Mouse (Mus musculus) embryonic facial prominence, embryonic 14.5 days (tissue): Measurements from ENCODE around the gene H2al3. TPM values are rescaled to one million over a fixed set of nuclear protein-coding genes. Genes with fewer than 3 reads are reported as not detected.

Source experiments
- ATAC-seq: fragments of 200-750 bp; cut with Nextera tagmentation; 2 replicates; pipeline ENCODE4 v1.8.0; 2017; ENCODE audit warnings: low read depth, moderate number of reproducible peaks, moderate TSS enrichment
- DNase-seq: peaks from one replicate; pipeline ENCODE4 v3.0.0-alpha.2; 2015; ENCODE audit warnings: low spot score
- H3K27ac ChIP-seq: fragments of 300-500 bp; sonication (generic); replicated peaks from 2 replicates; pipeline ENCODE4 v1.5.1; 2014; ENCODE audit warnings: low read depth, mild to moderate bottlenecking, low read length, moderate library complexity
- H3K27me3 ChIP-seq: fragments of 300-500 bp; sonication (generic); replicated peaks from 2 replicates; pipeline ENCODE4 v1.6.1; 2014; ENCODE audit warnings: low read length; ENCODE audit not compliant: control insufficient read depth, insufficient read depth
- H3K36me3 ChIP-seq: fragments of 300-500 bp; sonication (generic); 2 replicates; pipeline ENCODE4 v1.6.1; 2014; ENCODE audit warnings: low read length, mixed read lengths; ENCODE audit not compliant: control insufficient read depth, insufficient read depth
- H3K4me1 ChIP-seq: fragments of 300-500 bp; sonication (generic); 2 replicates; pipeline ENCODE4 v1.6.1; 2014; ENCODE audit warnings: antibody characterized with exemption, low read length; ENCODE audit not compliant: control insufficient read depth, insufficient read depth
- H3K4me2 ChIP-seq: fragments of 300-500 bp; sonication (generic); 2 replicates; pipeline ENCODE4 v1.6.1; 2014; ENCODE audit warnings: low read depth, mild to moderate bottlenecking, low read length, moderate library complexity, mixed read lengths
- H3K4me3 ChIP-seq: fragments of 300-500 bp; sonication (generic); 2 replicates; pipeline ENCODE4 v1.5.1; 2014; ENCODE audit warnings: low read depth, mild to moderate bottlenecking, low read length
- H3K9ac ChIP-seq: fragments of 300-500 bp; sonication (generic); 2 replicates; pipeline ENCODE4 v1.6.1; 2014; ENCODE audit warnings: low read depth, mild to moderate bottlenecking, low read length, moderate library complexity, mixed read lengths
- H3K9me3 ChIP-seq: fragments of 300-500 bp; sonication (generic); 2 replicates; pipeline ENCODE4 v1.6.1; 2016; ENCODE audit warnings: low read length; ENCODE audit not compliant: control insufficient read depth
- WGBS: fragments of 180-500 bp; shearing (Covaris S2); extraction: QIAGEN DNeasy Blood & Tissue Kit; methylation state at CpG from one replicate; pipeline ENCODE4 v1.1.7; 2014; 5-methylcytosine and 5-hydroxymethylcytosine counted together
- polyA plus RNA-seq: library from polyadenylated mRNA; unstranded; fragments of >200 nt; fragmentation: Nextera tagmentation; extraction: Ambion mirVana; gene quantifications from 2 replicates; pipeline ENCODE4 v1.2.1, GENCODE M21; 2014

H2al3 gene
- polyA plus RNA-seq, result not detected in 2 replicates

GRCm38 (mm10) chrX:9849403-9849802 lies at the start of gene H2al3:
Gene H2al3, plus strand, starts transcription at chrX:9849703.
- H3K9ac ChIP-seq, result no peak within 1 kb of the TSS
- no peaks in the 10 kb centered on the region for H3K27me3 ChIP-seq
- H3K9me3 ChIP-seq, result no peaks in the 10 kb centered on the region
- no peak within 1 kb of the TSS for H3K27ac ChIP-seq
- H3K4me1 ChIP-seq, result no peaks in the 10 kb centered on the region
- H3K4me2 ChIP-seq, result no peak within 1 kb of the TSS
- no peaks in the 10 kb centered on the region for H3K36me3 ChIP-seq
- H3K4me3 ChIP-seq, result no peak within 1 kb of the TSS
- DNase-seq (no peak), ATAC-seq (no peak)
- WGBS, result 68% methylated on average over 1 of the region's 1 CpGs

GRCm38 (mm10) chrX:9810101-9810500 lies 39.4 kb upstream of the H2al3 start:
- Histone ChIP-seq H3K4me1 (no peaks in the 10 kb centered on the region), H3K36me3 (no peaks in the 10 kb centered on the region), H3K4me2 (no peak overlapping the region), H3K9ac (no peak overlapping the region), H3K9me3 (no peaks in the 10 kb centered on the region), H3K27ac (no peak overlapping the region), H3K27me3 (no peaks in the 10 kb centered on the region), H3K4me3 (no peak overlapping the region)
- 55% methylated on average over 1 of the region's 1 CpGs for WGBS
- DNase-seq (no peak), ATAC-seq (no peak)

DNA sequence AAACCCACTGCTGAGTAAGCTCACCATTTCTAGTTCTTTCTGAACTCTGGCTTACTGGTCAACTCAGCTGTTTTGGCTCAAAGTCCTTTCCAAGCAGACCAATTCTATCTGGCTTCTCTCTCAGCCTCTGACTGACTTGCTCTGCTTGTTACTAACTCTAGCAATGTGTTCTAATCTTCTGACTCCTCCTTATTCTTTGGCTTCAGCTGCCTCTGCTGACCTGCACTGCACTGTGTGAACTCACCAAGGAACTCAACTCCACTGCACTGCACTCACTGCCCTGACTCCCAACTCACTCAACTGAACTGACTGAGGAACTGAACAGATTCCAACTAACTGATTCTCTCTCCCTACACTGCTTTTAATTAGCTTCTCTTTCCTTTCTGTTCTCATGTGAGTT lies 37.0 kb upstream of the H2al3 start:
- H3K27ac ChIP-seq, result no peak overlapping the region
- no peaks in the 10 kb centered on the region for H3K27me3 ChIP-seq
- no peak overlapping the region for H3K4me3 ChIP-seq
- no peak overlapping the region for H3K4me2 ChIP-seq
- H3K9ac ChIP-seq, result no peak overlapping the region
- ATAC-seq, result no peak
- H3K9me3 ChIP-seq, result no peaks in the 10 kb centered on the region
- no peaks in the 10 kb centered on the region for H3K36me3 ChIP-seq
- no peak for DNase-seq
- no peaks in the 10 kb centered on the region for H3K4me1 ChIP-seq

- 76% methylated on average over 2 of the region's 2 CpGs for WGBS
- no peak for DNase-seq
- no peaks in the 10 kb centered on the region for H3K4me1 ChIP-seq
- no peak overlapping the region for H3K4me2 ChIP-seq
- H3K4me3 ChIP-seq, result no peak overlapping the region
- no peaks in the 10 kb centered on the region for H3K9me3 ChIP-seq
- no peak overlapping the region for H3K9ac ChIP-seq
- no peak for ATAC-seq
- no peaks in the 10 kb centered on the region for H3K27me3 ChIP-seq
- H3K27ac ChIP-seq, result no peak overlapping the region
- no peaks in the 10 kb centered on the region for H3K36me3 ChIP-seq
Measured at GRCm38 (mm10) chrX:9834779-9835178, 14.7 kb upstream of the H2al3 start.

DNA sequence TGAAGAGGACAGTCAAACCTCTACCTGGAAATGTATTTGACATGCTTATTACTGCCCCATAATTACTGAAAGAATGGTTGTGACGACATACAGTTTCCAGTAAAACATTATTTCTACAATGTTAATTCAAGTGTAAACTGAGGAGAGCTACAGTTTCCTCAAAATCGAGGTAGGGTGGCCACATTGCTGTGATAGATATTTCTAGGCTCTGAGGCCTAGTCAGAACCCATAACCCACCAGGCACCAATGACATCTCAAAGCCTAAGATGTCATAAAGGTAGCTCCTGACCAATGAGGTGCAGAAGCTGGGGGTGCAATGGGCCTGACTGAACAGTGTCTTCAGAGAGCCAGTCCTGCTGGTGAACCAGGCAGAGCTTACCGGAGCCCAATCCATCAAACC lies 2.9 kb upstream of the H2al3 start, which contains the start of gene Hypm:
Gene Hypm (plus strand): TSS at position 301 of the 400 bp plus-strand sequence.
- Histone ChIP-seq H3K36me3 (no peaks in the 10 kb centered on the region), H3K4me1 (no peaks in the 10 kb centered on the region), H3K9ac (no peak within 1 kb of the TSS), H3K27ac (no peak within 1 kb of the TSS), H3K4me3 (no peak within 1 kb of the TSS), H3K4me2 (no peak within 1 kb of the TSS), H3K27me3 (no peaks in the 10 kb centered on the region), H3K9me3 (no peaks in the 10 kb centered on the region)
- whole genome bisulfite sequencing, result 78% methylated on average over 3 of the region's 3 CpGs
- ATAC-seq, result no peak
- no peak for DNase-seq

GRCm38 (mm10) chrX:9861859-9862258 lies 12.4 kb downstream of the H2al3 start:
- Histone ChIP-seq H3K4me2 (no peak overlapping the region), H3K27me3 (no peaks in the 10 kb centered on the region), H3K36me3 (no peaks in the 10 kb centered on the region), H3K9ac (no peak overlapping the region), H3K27ac (no peak overlapping the region), H3K4me3 (no peak overlapping the region), H3K9me3 (no peaks in the 10 kb centered on the region), H3K4me1 (no peaks in the 10 kb centered on the region)
- 79% methylated on average over 2 of the region's 2 CpGs for WGBS
- ATAC-seq (no peak), DNase-seq (no peak)

- no peak overlapping the region for H3K4me3 ChIP-seq
- DNase-seq (no peak), ATAC-seq (no peak)
- H3K9ac ChIP-seq, result no peak overlapping the region
- H3K36me3 ChIP-seq, result no peaks in the 10 kb centered on the region
- no peaks in the 10 kb centered on the region for H3K4me1 ChIP-seq
- H3K9me3 ChIP-seq, result no peaks in the 10 kb centered on the region
- no peak overlapping the region for H3K4me2 ChIP-seq
- 78% methylated on average over 2 of the region's 2 CpGs for WGBS
- no peaks in the 10 kb centered on the region for H3K27me3 ChIP-seq
- H3K27ac ChIP-seq, result no peak overlapping the region
Measured at GRCm38 (mm10) chrX:9875519-9875918, 26.0 kb downstream of the H2al3 start.

DNA sequence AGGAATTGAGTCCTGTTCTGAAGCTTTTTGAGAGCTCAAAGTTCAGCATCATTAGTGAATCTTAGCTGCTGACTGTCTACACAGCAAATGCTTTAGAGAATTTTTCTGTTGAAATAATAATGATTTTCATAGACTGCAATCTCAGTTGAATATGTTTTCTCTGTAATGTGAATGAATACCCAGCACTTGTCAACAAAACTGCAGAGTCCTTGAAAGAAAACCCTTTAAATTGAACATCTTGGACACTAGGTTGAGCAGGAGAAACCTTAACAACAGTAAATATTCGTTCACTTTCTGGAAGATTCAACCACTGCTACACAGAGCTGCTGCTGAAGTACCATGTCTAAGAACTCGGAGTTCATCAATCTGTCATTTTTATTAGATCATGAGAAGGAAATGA lies 35.8 kb downstream of the H2al3 start, which contains the start of gene Sytl5:
Gene Sytl5 (plus strand): TSS at position 301 of the 400 bp plus-strand sequence.
- Histone ChIP-seq H3K4me2 (no peak within 1 kb of the TSS), H3K4me1 (no peaks in the 10 kb centered on the region), H3K27me3 (no peaks in the 10 kb centered on the region), H3K9me3 (no peaks in the 10 kb centered on the region), H3K9ac (no peak within 1 kb of the TSS), H3K4me3 (no peak within 1 kb of the TSS), H3K36me3 (no peaks in the 10 kb centered on the region), H3K27ac (no peak within 1 kb of the TSS)
- ATAC-seq (no peak), DNase-seq (no peak)
- WGBS, result 70% methylated on average over 2 of the region's 2 CpGs
